Mouse (Mus musculus) kidney, adult 10 weeks (tissue): ENCODE measurements around the gene Gm10320. TPM values are rescaled to one million over a fixed set of nuclear protein-coding genes. Genes with fewer than 3 reads are reported as not detected.

Source experiments
- polyA plus RNA-seq: library from polyadenylated mRNA; stranded (reverse); fragments of 350-450 nt; fragmentation: Illumina TruSeq; extraction: RNeasy Lipid Tissue Mini Kit (QIAGEN cat#74804); gene quantifications from one replicate; pipeline ENCODE4 v1.2.3, GENCODE M21; 2014; ENCODE audit warnings: low read depth, low replicate concordance

Gene Gm10320
- 1.9 TPM for polyA plus RNA-seq

GRCm38 (mm10) chr13:98491909-98492308 is at the start of gene Gm10320:
Gene Gm10320 (minus strand): TSS chr13:98492001.

Other genes starting within 250 kb of the Gm10320 start
- gene Utp15, start 229.0 kb downstream of the Gm10320 start, polyA plus RNA-seq: 11.3 TPM
- gene Ankra2, start 228.9 kb downstream of the Gm10320 start, polyA plus RNA-seq: 22.7 TPM
- not detected for gene Gm21976, start 212.1 kb downstream of the Gm10320 start, polyA plus RNA-seq
- gene Btf3, start 175.0 kb downstream of the Gm10320 start, polyA plus RNA-seq: 615 TPM
- 0.97 TPM for gene Foxd1, start 137.8 kb downstream of the Gm10320 start, polyA plus RNA-seq
- gene Tmem174, start 145.4 kb upstream of the Gm10320 start, polyA plus RNA-seq: 277 TPM
- gene Tmem171, start 202.8 kb upstream of the Gm10320 start, polyA plus RNA-seq: 3.9 TPM